In genomic region chr4:137357517-137358254, GRCm38 (mm10) we compare ENCODE assay signal across 8 mouse cellular contexts. TPM values are rescaled to one million over a fixed set of nuclear protein-coding genes. Genes with fewer than 3 reads are reported as not detected.
A peak's percentile ranks its signal among the peaks of the same experiment; 100 is the strongest.
DNase-seq lines count a peak whose midpoint lies in the region; ATAC-seq and TF ChIP-seq lines count a peak whose summit lies in the region.

Gene Cdc42 (minus strand): TSS chr4:137357720.

- CTCF ChIA-PET in Patski (lab: Charles Lee): interaction anchor here (1.3 kb wide), 1 partner anchor 10 kb away, joined by 4 read pairs; no protein-coding TSS in a partner anchor

- POLR2A ChIA-PET in Patski (lab: Charles Lee): interaction anchor here (0.7 to 1.6 kb wide), 2 partner anchors 30 to 119 kb away, joined by 3 to 4 read pairs; no protein-coding TSS in a partner anchor

- H3K9ac ChIP-seq in hindbrain, embryonic 13.5 days: peak within 1 kb of the TSS; percentile 100

- no peak for TF ChIP-seq CTCF in Patski (IDR thresholded peaks at IDR 0.05)

- peak within 1 kb of the TSS; percentile 99 for H3K27ac ChIP-seq in hindbrain, embryonic 13.5 days

- peak within 1 kb of the TSS; percentile 98 for H3K4me3 ChIP-seq in hindbrain, embryonic 13.5 days

- WGBS in hindbrain, embryonic 13.5 days: under 1% methylated on average over 43 of the region's 44 CpGs

- peaks cover 32% of the 10 kb centered on the region for H3K4me1 ChIP-seq in hindbrain, embryonic 13.5 days (replicated peaks)

- no peaks in the 10 kb centered on the region for H3K36me3 ChIP-seq in hindbrain, embryonic 13.5 days

- ATAC-seq in Patski: peak; percentile 72
- ATAC-seq in hindbrain, embryonic 13.5 days (ENCODE audit: low FRiP score): peak; percentile 94

- in situ Hi-C loops in Patski (cut with MboI; ENCODE audit: low pct_unique_long_range_greater_than_20kb): no loop called here

- H3K27me3 ChIP-seq in Patski: no peaks in the 10 kb centered on the region
- H3K27me3 ChIP-seq in hindbrain, embryonic 13.5 days: 0 out of 2 replicates have a peak, but pooled peaks cover 4% of the 10 kb centered on the region

- DNase-seq in Patski (ENCODE audit: low read depth, low spot score): peak; percentile 54
- peak; percentile 99 for DNase-seq in cerebellum, postnatal 14 days
- peak; percentile 95 for DNase-seq in frontal cortex, postnatal 14 days (ENCODE audit: low spot score in 2 of 2)
- peak; percentile 94 to 97 for DNase-seq in layer of hippocampus, postnatal 25 days (ENCODE audit: extremely low spot score in 1 of 2, low spot score in 1 of 2)
- DNase-seq in lung, postnatal 25 days (ENCODE audit: low spot score): peak; percentile 99
- DNase-seq in retina, embryonic 14.5 days (ENCODE audit: low spot score): peak; percentile 97
- DNase-seq in thymus, postnatal 4 days: peak; percentile 99

- no peaks in the 10 kb centered on the region for H3K9me3 ChIP-seq in hindbrain, embryonic 13.5 days

- peak within 1 kb of the TSS; percentile 80 for H3K4me2 ChIP-seq in hindbrain, embryonic 13.5 days

RNA-seq across cellular contexts. Expression of gene Cdc42, which starts in this region (rescaled TPM):
- 245 TPM for polyA plus RNA-seq in Patski (2021)
- 840 and 841 TPM in 2 replicates for polyA plus RNA-seq in hindbrain, embryonic 13.5 days (2015; fragmentation: Nextera tagmentation; extraction: Ambion mirVana)
- total RNA-seq in layer of hippocampus, postnatal 25 days (2021): 100 to 1,000 TPM; 307 to 339 TPM

Comparison
In these comparisons a context has a peak if more than half of its experiments do, and no peak if none do; other contexts are left out.
1. Peak in every context shown above with its lines: DNase-seq, ATAC-seq, H3K4me3 ChIP-seq and H3K27ac ChIP-seq.